Mouse (Mus musculus) brain, embryonic 14.5 days (tissue): ENCODE data around the gene Arl4d.

Experiments used
- CTCF ChIP-seq: fragments of 200-500 bp; IDR thresholded peaks from 2 replicates; pipeline ENCODE4 v1.5.1; 2012; ENCODE audit warnings: inconsistent platforms, mild to moderate bottlenecking, moderate library complexity, borderline replicate concordance; ENCODE audit not compliant: insufficient read depth, insufficient read length; ENCODE audit errors: extremely low read depth
- POLR2A ChIP-seq: fragments of 200-500 bp; IDR thresholded peaks from 2 replicates; pipeline ENCODE4 v1.6.1; 2012; ENCODE audit warnings: mild to moderate bottlenecking, inconsistent platforms, borderline replicate concordance; ENCODE audit not compliant: poor library complexity, insufficient read depth, insufficient read length, severe bottlenecking; ENCODE audit errors: extremely low read depth

- TF ChIP-seq CTCF, result no peak
- TF ChIP-seq POLR2A, result no peak
Observed at GRCm38 (mm10) chr11:101668546-101669261, 3.4 kb downstream of the Arl4d start.
